Mouse (Mus musculus): ENCODE measurements around the gene Crk.

GRCm38 (mm10) chr11:75635315-75635714 is 43.7 kb upstream of the Crk start:
- TF ChIP-seq MYOD1 (IDR thresholded peaks at IDR 0.05; ENCODE audit: control insufficient read depth, insufficient read length, low read depth) (no peak), CTCF (IDR thresholded peaks at IDR 0.05; ENCODE audit: control insufficient read depth, insufficient read depth, insufficient read length) (no peak), USF1 (IDR thresholded peaks at IDR 0.05; ENCODE audit: low read depth) (no peak), CEBPB (IDR thresholded peaks at IDR 0.05; ENCODE audit: low read depth) (no peak), MAX (IDR thresholded peaks at IDR 0.05) (no peak), MYOG (IDR thresholded peaks at IDR 0.05; ENCODE audit: control insufficient read depth, extremely low read depth, insufficient read length) (no peak), FOSL1 (IDR thresholded peaks at IDR 0.05; ENCODE audit: insufficient read depth, low read length, poor library complexity, severe bottlenecking) (no peak)

All from C2C12 (cell line).